Mouse (Mus musculus) spleen, postnatal 14 days (tissue): ENCODE results near the gene Ptrhd1.

Experiments
- DNase-seq, 2 experiments: peaks; one replicate each; pipeline ENCODE4 v3.0.0; 2021 to 2022; ENCODE audit warnings: low spot score in 2 of 2

The Ptrhd1 gene

DNA sequence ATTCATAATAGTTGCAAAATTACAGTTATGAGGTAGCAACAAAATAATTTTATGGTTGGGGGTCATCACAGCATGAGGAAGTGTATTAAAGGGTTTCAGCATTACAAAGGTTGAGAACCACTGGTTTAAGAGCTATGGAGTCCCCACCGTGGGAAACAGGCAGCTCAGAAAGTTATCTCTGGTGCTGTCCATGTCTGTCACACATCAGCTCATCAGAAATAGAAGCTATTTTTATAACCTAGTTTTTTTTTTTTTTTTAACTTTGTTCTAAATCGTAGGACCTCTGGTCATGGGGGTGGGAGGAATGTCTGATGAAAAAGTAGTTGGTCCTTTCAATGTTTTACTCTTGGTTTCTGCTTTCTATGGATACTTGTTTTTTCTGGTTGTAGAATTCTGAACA is 10.0 kb downstream of the Ptrhd1 start:
- DNase-seq, result no peak

DNA sequence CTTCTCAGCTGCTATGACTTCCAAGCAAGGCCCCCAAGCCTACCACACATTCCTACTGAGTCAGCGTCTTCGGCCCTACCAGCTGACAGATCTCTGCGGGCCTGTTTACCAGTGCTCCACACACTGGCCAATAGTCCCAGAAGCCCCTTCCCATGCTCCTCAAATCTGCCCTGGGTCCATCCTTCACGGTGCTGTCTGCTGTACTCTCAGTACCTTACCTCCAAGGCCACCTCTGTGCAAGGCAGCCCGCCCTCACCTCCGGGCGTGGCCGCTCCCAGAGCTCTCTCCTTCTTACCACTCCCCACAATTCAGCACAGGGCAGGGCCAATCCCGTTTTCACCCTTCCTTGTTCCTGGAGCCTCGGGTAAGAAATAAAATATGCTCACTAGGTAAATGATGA is 11.9 kb downstream of the Ptrhd1 start:
- DNase-seq, result no peak

DNA sequence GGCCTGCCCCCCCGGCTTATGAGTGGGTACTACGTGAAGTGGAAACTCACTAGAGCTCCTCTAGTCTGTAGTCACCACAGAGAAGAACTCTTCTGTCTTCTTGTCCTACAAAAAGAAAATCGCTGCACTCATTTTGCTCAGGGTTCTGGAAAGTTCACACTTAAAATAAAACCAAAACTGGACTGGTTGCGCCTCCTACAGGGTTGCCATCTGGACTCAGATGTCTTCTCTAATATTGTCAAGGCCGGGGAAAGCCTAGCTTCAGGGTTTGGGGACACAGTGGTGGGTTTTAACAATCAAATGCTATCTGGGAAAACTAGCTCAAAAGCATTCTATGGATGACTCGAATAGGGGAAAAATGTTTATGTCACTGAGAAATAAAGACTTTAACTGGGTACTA is 16.0 kb downstream of the Ptrhd1 start:
- DNase-seq, result no peak

DNA sequence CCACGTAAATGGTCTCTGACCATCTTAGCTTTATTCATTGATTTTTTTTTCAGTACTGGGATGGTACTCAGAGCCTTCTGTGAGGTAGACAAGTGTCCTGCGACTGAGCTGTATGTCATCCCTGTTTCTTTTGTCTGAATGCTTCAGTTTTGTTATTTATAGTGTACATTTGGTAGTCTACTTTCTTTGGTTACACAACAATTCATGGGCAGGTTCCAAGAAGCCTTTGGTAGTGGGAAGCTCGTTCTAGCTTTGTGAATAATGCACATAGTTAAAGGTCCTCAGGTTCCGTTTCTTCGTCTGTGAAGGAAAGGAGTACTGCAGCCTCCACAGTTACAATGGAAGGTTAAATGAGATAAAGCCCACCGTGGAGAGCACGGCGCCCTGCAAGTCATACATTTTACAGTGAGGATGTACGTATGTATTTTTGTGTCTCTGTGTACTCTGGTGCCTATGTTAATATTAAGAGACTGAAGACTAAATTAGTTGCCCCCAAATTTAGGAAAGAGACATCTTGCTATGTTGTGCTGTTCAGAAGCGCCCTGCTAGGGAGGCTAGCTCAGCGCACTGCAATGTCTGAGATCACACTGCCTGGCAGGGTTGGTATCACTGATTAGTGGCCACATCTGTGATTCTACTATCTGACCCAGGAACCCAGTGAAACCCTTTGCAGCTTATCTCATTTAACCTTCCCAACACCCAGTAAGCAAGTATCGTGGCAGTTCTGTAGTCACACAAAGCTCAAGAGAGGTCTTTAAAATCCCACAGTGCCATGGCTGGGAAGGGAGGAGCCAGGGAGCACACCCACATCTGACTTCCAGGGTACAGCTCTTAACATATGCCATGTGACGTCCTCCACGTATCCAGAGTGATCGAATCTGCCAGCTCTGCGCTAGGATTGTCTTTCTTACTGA is 19.2 kb downstream of the Ptrhd1 start:
- no peak for DNase-seq

DNA sequence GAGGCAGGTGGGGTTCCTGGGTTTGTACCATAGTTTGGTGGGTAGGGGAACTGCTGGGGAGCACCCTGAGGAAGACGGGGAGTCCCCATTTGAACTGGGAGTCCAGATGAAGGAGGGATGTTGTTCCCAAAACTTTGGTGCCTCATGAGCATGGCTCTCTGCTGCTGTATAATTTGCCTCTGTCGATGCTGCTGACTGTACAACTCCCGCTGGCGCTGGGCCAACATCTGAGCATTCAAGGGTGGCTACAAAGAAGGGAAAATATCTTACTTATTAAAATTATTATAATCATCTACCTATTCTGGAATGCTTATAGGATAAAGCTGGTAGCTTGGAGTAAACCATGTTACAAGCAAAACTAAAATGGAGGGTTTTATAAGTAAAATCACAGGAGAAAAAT is 33.9 kb downstream of the Ptrhd1 start:
- DNase-seq, result no peak

DNA sequence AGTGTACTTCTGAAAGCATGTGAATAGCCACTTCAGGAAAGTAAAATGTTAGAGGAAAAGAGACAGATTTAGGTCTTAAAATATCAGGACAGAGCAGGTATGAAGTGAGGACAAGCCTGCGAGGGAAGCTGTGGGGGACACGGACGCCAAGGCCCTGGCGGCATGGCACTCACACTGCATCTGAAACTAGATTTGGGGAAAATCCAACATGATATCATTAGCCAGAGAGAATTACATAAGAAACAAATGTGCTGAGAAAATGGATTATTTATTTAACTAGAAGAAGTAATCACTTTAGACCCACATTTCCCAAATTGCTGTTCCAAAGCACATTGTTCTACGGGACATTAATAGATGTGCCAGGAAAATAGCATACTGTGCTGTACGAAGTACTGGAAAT is 37.3 kb downstream of the Ptrhd1 start:
- no peak for DNase-seq

DNA sequence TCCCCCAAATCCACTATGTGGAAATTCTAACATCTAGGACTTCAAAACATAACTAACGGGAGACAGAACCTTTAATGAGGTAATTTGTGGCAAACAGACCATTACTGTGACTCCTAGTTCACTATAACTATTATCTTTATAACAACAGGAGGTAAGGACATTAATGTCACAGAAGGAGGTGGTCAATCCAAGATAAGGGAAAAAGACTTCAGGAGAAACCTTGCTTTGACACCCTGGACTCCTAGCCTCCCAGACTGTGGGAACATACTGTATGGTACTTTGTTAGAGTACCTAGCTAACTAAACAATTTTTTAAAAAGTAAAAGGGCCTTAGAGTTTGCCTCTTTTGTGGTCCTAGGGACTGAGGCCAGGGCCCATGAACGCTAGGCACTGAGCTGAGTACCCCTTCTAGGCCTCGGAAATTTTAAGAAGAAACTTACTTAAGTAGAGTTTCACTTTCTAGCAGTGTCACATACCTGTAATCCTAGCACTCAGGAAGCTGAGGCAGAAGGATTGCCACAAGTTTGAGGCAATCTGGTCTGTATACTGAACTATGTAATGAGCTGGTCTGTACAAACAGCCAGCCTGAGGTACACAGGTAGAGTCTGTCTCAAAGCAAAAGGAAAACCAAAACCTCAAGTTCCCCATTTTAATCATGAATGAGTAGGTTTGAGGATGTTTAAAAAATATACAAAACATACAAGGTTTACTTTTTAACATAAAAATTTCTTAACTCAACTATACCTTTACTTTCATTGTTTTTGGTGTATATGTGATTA is 45.3 kb downstream of the Ptrhd1 start:
- DNase-seq, result no peak

DNA sequence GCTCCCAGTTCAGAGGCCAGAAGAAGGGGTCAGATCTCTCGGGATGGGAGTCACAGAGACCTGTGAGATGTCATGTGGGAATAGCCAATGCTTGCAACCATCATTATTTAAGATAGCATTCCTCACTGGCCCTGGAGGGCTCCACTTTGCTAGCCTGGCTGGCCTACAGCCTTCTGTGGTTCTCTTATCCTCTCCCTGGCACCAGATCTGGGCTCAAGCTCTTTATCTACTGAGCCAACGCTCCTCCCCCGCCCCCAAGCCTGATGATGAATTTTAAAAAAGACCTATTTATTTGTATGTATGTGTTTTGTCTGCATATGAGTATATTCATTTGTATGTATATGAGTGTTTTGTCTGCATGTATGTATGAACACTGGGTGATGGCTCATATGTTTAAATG is 46.1 kb downstream of the Ptrhd1 start:
- no peak for DNase-seq

DNA sequence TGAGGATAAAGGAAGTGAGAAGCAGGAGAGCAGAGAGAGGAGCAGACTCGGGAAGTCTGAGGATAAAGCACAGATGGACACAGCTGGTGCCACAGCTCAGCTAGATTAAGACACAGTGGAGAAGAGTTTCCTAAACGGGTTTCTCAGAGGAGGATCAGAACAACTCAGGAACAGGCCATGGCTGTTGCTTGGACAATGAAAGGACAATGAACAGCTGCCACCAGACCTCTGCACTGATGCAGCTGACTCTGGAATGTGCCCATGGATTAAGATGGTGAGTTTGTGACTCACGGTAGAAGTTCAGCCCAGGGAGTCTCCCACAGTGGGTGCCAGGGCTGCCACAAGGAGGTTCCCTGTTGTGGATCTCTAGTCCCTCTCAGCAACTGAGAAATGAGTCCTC is 51.4 kb downstream of the Ptrhd1 start:
- no peak for DNase-seq
